Mouse (Mus musculus) intestine, postnatal 0 days (tissue): Measurements from ENCODE around the gene Tex14. TPM values are rescaled to one million over a fixed set of nuclear protein-coding genes. Genes with fewer than 3 reads are reported as not detected.
A peak's percentile ranks its signal among the peaks of the same experiment; 100 is the strongest.

Experiments
- ATAC-seq: fragments of 200-750 bp; cut with Nextera tagmentation; 2 replicates; pipeline ENCODE4 v1.8.0; 2017; ENCODE audit warnings: mild to moderate bottlenecking, moderate TSS enrichment, moderate library complexity
- H3K27ac ChIP-seq: fragments of 300-500 bp; sonication (generic); 2 replicates; pipeline ENCODE4 v1.5.1; 2014; ENCODE audit warnings: mild to moderate bottlenecking, low read depth, low read length, moderate library complexity
- H3K27me3 ChIP-seq: fragments of 300-500 bp; sonication (generic); replicated peaks from 2 replicates; pipeline ENCODE4 v1.6.1; 2014; ENCODE audit warnings: low read length, mixed read lengths; ENCODE audit not compliant: control insufficient read depth, insufficient read depth
- H3K36me3 ChIP-seq: fragments of 300-500 bp; sonication (generic); 2 replicates; pipeline ENCODE4 v1.6.1; 2014; ENCODE audit warnings: mild to moderate bottlenecking, moderate library complexity; ENCODE audit not compliant: control insufficient read depth, insufficient read depth
- H3K4me1 ChIP-seq: fragments of 300-500 bp; sonication (generic); replicated peaks from 2 replicates; pipeline ENCODE4 v1.6.1; 2014; ENCODE audit warnings: antibody characterized with exemption, low read length, mixed read lengths; ENCODE audit not compliant: control insufficient read depth, insufficient read depth
- H3K4me2 ChIP-seq: fragments of 300-500 bp; sonication (generic); replicated peaks from 2 replicates; pipeline ENCODE4 v1.6.1; 2014; ENCODE audit warnings: low read depth, mild to moderate bottlenecking, moderate library complexity
- H3K4me3 ChIP-seq: fragments of 300-500 bp; sonication (generic); 2 replicates; pipeline ENCODE4 v1.5.1; 2014; ENCODE audit warnings: low read depth, low read length
- H3K9ac ChIP-seq: fragments of 300-500 bp; sonication (generic); 2 replicates; pipeline ENCODE4 v1.6.1; 2014; ENCODE audit warnings: mild to moderate bottlenecking, low read depth, low read length
- H3K9me3 ChIP-seq: fragments of 300-500 bp; sonication (generic); 2 replicates; pipeline ENCODE4 v1.6.1; 2016; ENCODE audit warnings: mixed run types; ENCODE audit not compliant: control insufficient read depth
- CTCF ChIP-seq: sonication (generic); IDR thresholded peaks from 2 replicates; pipeline ENCODE4 v1.5.1; 2016; ENCODE audit warnings: low read depth, mild to moderate bottlenecking, control low read depth, antibody characterized with exemption, moderate library complexity
- WGBS: fragments of 180-500 bp; shearing (Covaris S2); extraction: QIAGEN DNeasy Blood & Tissue Kit; methylation state at CpG from one replicate; pipeline ENCODE4 v1.1.7; 2014; 5-methylcytosine and 5-hydroxymethylcytosine counted together
- polyA plus RNA-seq: library from polyadenylated mRNA; unstranded; fragments of >200 nt; fragmentation: Nextera tagmentation; extraction: Ambion mirVana; gene quantifications from 2 replicates; pipeline ENCODE4 v1.2.1, GENCODE M21; 2015

Tex14 gene
- polyA plus RNA-seq, 1 experiment from 2014 or later = 1.8 TPM

DNA sequence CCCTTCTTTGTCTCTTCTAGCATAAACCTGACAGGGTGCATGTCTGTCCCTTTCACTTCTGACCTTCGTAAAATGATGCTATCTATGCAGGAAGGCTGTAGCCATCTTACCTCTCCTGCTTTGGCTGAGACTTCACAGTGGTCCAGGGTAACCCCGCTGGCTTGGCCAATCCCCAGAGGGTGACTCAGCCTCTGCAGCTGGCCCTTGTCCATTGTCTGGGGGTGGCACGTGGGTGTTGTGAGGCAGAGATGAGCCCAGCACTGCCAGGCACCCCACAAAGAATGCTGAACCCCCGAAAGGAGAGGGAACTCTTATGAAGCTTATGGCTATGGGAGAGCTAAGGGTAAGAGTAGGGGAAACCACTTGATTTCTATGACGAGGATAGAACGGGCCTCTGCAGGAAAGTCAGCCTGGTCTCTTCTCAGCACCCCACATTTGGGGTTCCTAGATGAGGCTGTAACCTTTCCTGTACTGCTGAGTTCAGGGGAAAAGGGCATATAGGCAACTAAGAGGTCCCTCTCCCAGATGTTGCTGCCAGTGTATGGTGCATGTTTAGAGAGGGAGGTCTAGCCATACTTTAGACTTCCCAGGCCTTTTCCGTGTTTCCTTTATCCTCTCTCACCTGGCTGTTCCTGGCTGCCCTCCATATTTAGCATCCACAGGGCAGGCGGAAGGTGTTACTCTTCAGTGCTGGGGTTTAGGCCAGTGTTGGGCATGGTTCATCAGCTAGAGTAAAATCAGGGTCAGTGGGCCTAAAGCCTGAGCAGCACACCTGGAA lies 177.3 kb downstream of the Tex14 start:
- Histone ChIP-seq H3K36me3 (no peaks in the 10 kb centered on the region), H3K27ac (no peak overlapping the region), H3K4me1 (no peaks in the 10 kb centered on the region; the same call in 1 of the 2 replicates), H3K9me3 (no peaks in the 10 kb centered on the region), H3K9ac (no peak overlapping the region), H3K4me2 (no peak overlapping the region), H3K27me3 (no peaks in the 10 kb centered on the region), H3K4me3 (no peak overlapping the region)
- ATAC-seq = no peak
- 83% methylated on average over 8 of the region's 8 CpGs for WGBS
- TF ChIP-seq CTCF = no peak

DNA sequence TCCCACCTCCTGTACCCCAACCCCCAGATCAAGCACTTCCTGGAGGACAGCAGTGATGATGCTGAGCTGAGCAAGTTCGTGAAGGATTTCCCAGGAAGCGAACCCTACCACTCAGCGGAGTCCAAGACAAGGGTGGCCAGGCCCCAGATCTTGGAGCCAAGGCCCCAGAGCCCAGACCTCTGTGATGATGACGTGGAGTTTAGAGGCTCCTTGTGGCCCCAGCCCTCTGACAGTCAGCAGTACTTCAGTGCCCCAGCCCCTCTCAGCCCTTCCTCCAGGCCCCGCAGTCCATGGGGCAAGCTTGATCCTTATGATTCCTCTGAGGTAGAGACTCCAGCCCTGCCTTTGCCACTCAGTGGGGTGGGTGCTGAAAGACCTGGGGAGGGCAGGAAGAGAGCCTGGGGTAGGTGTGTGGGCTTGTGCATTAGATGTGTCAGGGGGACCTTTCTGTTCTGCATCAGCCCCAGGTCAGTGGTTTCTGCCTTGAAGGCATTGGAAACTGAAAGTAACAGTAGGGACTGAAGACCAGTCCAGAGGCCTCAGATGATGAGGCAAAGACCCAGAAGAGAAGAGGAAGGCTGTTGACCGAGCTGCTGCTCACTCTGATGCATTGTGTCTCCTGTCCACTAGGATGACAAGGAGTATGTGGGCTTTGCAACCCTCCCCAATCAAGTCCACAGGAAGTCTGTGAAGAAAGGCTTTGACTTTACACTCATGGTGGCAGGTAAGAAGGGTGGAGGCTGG lies 178.6 kb downstream of the Tex14 start:
- ATAC-seq = no peak
- Histone ChIP-seq H3K9ac (no peak overlapping the region), H3K9me3 (no peaks in the 10 kb centered on the region), H3K4me1 (no peaks in the 10 kb centered on the region), H3K36me3 (no peaks in the 10 kb centered on the region), H3K27me3 (no peaks in the 10 kb centered on the region), H3K4me2 (no peak overlapping the region), H3K27ac (no peak overlapping the region), H3K4me3 (no peak overlapping the region)
- TF ChIP-seq CTCF = 0 out of 2 replicates have a peak, but pooled peaks have one; percentile 10
- WGBS = 76% methylated on average over 6 of the region's 6 CpGs

DNA sequence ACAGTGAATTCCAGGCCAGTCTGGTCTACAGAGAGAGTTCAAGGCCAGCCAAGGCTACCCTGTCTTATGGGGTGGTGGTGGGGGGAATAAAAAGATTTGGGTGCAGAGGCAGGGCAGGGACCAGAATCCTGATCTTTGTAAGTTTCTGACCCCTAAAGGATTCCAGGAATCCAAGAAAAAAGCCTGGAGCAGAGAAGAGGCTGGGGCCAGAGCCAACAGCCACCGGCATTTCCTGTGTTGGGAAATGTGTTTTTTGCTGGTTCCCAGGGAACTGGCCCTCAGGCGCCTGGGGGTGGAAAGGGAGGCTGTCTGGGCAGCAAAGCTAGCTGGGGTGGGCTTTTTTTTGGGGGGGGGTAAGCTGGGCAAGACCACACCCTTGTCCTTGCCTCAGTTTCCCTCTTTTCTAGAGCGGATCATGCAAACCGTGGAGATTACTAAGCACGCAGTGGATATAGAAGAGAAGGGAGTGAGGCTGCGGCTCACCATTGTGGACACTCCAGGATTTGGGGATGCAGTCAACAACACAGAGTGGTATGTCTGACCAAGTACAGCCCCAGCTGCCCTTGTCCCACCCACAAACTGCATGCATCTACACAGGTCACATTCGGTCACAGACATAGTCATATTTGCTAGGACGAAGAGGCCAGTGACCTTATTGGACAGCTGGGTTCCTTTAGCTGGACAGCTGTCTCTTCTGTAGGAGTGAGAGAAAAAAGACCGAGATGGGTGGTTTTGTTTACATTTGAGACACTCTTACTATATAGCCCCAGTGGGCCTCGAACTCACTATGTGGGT lies 180.0 kb downstream of the Tex14 start:
- Histone ChIP-seq H3K27ac (peak overlapping the region; percentile 57), H3K4me1 (no peaks in the 10 kb centered on the region), H3K4me3 (no peak overlapping the region), H3K27me3 (no peaks in the 10 kb centered on the region), H3K9ac (no peak overlapping the region), H3K36me3 (no peaks in the 10 kb centered on the region), H3K4me2 (no peak overlapping the region), H3K9me3 (no peaks in the 10 kb centered on the region)
- WGBS = 63% methylated on average over 10 of the region's 10 CpGs
- ATAC-seq = no peak
- no peak for TF ChIP-seq CTCF

DNA sequence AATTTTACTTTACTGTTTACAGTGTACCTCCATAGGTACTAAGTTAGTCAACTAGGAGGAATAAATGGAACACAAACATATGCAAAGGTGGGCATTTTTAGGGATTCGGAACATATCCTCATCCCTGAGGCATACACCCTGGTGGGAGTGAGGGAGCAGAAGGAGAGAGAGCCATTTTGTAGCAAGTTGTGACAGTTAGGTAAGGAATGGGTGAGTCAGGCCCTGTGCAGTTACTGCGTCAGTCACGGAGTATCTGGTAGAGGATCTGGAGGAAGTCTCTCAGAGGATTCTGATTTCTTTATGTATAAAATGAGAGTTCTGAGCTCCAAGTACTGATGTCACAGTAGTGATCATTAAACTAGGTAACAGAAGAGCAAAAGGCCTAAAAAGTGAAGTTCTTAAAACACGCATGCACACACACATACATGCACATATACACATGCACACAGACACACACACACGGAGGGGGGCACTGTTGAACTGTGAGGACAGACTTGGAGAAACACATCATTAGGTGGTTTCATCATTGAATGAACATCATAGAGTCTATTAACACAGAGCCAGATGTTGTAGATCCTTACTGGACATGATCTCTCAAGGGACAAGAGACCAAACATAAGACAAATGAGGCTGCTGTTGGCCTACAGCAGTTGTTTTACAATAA lies 182.5 kb downstream of the Tex14 start:
- H3K4me3 ChIP-seq = no peak overlapping the region
- no peaks in the 10 kb centered on the region for H3K36me3 ChIP-seq
- H3K4me2 ChIP-seq = no peak overlapping the region
- no peak overlapping the region for H3K9ac ChIP-seq
- no peaks in the 10 kb centered on the region for H3K4me1 ChIP-seq
- no peak overlapping the region for H3K27ac ChIP-seq
- no peaks in the 10 kb centered on the region for H3K27me3 ChIP-seq
- WGBS = 83% methylated on average over 5 of the region's 5 CpGs
- no peaks in the 10 kb centered on the region for H3K9me3 ChIP-seq
- TF ChIP-seq CTCF = no peak
- ATAC-seq = no peak

DNA sequence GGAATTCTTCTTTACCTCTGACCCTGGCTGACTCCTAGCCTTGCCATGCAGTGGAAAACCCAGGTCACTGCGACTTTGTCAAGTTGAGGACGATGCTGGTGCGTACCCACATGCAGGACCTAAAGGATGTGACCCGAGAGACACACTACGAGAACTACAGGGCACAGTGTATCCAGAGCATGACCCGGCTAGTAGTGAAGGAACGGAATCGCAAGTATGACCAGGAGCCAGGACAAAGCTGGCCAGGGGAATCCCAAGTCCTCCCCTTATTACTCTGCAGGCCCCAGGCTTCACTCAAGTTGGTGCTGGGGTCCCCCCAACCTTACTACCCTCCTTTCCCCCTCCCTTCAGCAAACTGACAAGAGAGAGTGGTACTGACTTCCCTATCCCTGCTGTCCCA lies 184.7 kb downstream of the Tex14 start:
- H3K36me3 ChIP-seq = no peaks in the 10 kb centered on the region
- no peak overlapping the region for H3K9ac ChIP-seq
- no peaks in the 10 kb centered on the region for H3K27me3 ChIP-seq
- ATAC-seq = no peak
- 88% methylated on average over 8 of the region's 8 CpGs for WGBS
- no peaks in the 10 kb centered on the region for H3K9me3 ChIP-seq
- H3K4me3 ChIP-seq = no peak overlapping the region
- no peak for TF ChIP-seq CTCF
- H3K4me2 ChIP-seq = no peak overlapping the region
- H3K4me1 ChIP-seq = 0 out of 2 replicates have a peak, but pooled peaks cover 2% of the 10 kb centered on the region
- H3K27ac ChIP-seq = no peak overlapping the region
